Mouse (Mus musculus) limb, embryonic 11.5 days (tissue): Measurements from ENCODE around the gene Zfp697. TPM values are rescaled to one million over a fixed set of nuclear protein-coding genes. Genes with fewer than 3 reads are reported as not detected.

Source experiments
- ATAC-seq: fragments of 200-750 bp; cut with Nextera tagmentation; 2 replicates; pipeline ENCODE4 v1.8.0; 2017; ENCODE audit warnings: low read depth; ENCODE audit not compliant: insufficient number of reproducible peaks, low FRiP score, low TSS enrichment
- DNase-seq: peaks from one replicate; pipeline ENCODE4 v3.0.0-alpha.2; 2015; ENCODE audit warnings: low spot score
- H3K27ac ChIP-seq: fragments of 300-500 bp; sonication (generic); replicated peaks from 2 replicates; pipeline ENCODE4 v1.5.1; 2014; ENCODE audit warnings: low read depth, mild to moderate bottlenecking, low read length
- H3K27me3 ChIP-seq: fragments of 300-500 bp; sonication (generic); 2 replicates; pipeline ENCODE4 v1.6.1; 2014; ENCODE audit warnings: mild to moderate bottlenecking, low read length, mixed read lengths; ENCODE audit not compliant: control insufficient read depth, insufficient read depth
- H3K36me3 ChIP-seq: fragments of 300-500 bp; sonication (generic); 2 replicates; pipeline ENCODE4 v1.6.1; 2014; ENCODE audit warnings: mild to moderate bottlenecking, low read length, moderate library complexity, mixed read lengths; ENCODE audit not compliant: control insufficient read depth, insufficient read depth
- H3K4me1 ChIP-seq: fragments of 300-500 bp; sonication (generic); 2 replicates; pipeline ENCODE4 v1.6.1; 2014; ENCODE audit warnings: low read length, mixed read lengths; ENCODE audit not compliant: control insufficient read depth, insufficient read depth
- H3K4me2 ChIP-seq: fragments of 300-500 bp; sonication (generic); 2 replicates; pipeline ENCODE4 v1.6.1; 2014; ENCODE audit warnings: low read depth, mild to moderate bottlenecking, moderate library complexity; ENCODE audit not compliant: severe bottlenecking
- H3K4me3 ChIP-seq: fragments of 300-500 bp; sonication (generic); 2 replicates; pipeline ENCODE4 v1.5.1; 2014; ENCODE audit warnings: low read depth, low read length
- H3K9ac ChIP-seq: fragments of 300-500 bp; sonication (generic); 2 replicates; pipeline ENCODE4 v1.6.1; 2014; ENCODE audit warnings: mild to moderate bottlenecking, low read length
- H3K9me3 ChIP-seq: fragments of 300-500 bp; sonication (generic); 2 replicates; pipeline ENCODE4 v1.6.1; 2016; ENCODE audit warnings: low read length; ENCODE audit not compliant: control insufficient read depth
- WGBS: fragments of 180-500 bp; shearing (Covaris S2); extraction: QIAGEN DNeasy Blood & Tissue Kit; methylation state at CpG from one replicate; pipeline ENCODE4 v1.1.7; 2014; 5-methylcytosine and 5-hydroxymethylcytosine counted together
- polyA plus RNA-seq: library from polyadenylated mRNA; unstranded; fragments of >200 nt; fragmentation: Nextera tagmentation; extraction: Ambion mirVana; gene quantifications from 2 replicates; pipeline ENCODE4 v1.2.1, GENCODE M21; 2014

The Zfp697 gene
- polyA plus RNA-seq, 1 experiment from 2014 or later = 10.4 TPM

DNA sequence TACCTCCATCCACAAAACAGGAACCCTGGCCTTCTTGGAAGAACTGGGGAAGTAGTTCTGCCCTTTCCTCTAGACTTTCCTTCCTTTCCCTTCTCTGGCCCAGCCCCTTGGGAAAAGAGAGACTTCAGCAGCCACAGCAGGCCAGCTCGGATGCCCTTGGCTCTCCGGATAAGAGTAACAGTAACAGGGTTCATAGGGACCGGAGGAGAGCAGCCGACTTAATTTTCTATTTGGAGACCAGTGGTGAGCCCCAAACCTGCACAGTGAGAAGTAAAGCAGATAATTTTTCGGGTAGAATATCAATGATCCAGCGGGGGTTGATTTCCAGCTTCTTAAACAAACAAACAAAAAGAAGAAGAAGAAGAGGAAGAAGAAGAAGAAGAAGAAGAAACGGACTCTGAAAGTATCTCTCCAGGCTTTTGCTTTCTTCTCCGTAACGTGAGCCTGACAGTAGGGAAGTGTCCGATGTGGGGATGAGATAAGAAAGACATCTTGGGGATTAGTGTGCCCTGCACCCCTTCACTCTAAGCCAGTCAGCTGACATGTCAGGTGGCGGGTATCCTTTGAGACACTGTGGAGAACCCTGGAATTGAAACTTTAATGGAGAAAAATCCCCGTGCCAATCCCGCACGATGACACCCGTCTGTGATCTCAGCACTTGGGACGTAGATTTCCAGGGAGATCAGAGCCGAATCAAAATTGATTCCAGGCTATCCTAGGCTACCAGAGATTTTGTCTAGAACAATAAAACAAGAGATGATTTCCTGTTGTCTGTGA is 41.3 kb upstream of the Zfp697 start:
- Histone ChIP-seq H3K9ac (no peak overlapping the region), H3K4me2 (no peak overlapping the region), H3K9me3 (no peaks in the 10 kb centered on the region), H3K27me3 (no peaks in the 10 kb centered on the region), H3K27ac (no peak overlapping the region), H3K36me3 (no peaks in the 10 kb centered on the region), H3K4me3 (no peak overlapping the region), H3K4me1 (peaks cover 23% of the 10 kb centered on the region)
- DNase-seq = no peak
- WGBS = 79% methylated on average over 17 of the region's 17 CpGs
- no peak for ATAC-seq

GRCm38 (mm10) chr3:98343235-98343634 is 39.0 kb upstream of the Zfp697 start:
- Histone ChIP-seq H3K36me3 (no peaks in the 10 kb centered on the region), H3K27me3 (no peaks in the 10 kb centered on the region), H3K9ac (no peak overlapping the region), H3K4me2 (no peak overlapping the region), H3K9me3 (no peaks in the 10 kb centered on the region), H3K4me3 (no peak overlapping the region), H3K4me1 (peaks cover 4% of the 10 kb centered on the region), H3K27ac (no peak overlapping the region)
- DNase-seq (no peak), ATAC-seq (no peak)
- 85% methylated on average over 3 of the region's 3 CpGs for WGBS

DNA sequence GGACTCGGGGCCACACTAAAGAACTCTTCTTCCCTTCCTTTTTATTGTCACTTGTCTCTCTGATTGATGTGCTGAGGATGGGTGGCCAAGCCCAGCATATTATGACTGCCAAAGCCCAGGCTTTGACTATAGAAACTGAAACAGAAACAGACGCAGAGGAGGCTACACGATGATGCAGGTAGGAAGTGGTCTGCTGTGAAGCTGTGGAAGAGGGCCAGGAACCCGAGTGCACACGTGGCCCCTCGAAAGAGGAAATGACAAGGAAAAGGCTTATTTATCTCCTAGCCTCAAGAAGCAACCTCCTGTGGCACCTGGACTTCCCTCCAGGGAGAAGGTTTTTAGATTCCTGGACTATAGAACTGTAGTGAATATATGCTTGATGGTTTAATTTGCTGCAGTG is 34.2 kb upstream of the Zfp697 start:
- H3K4me2 ChIP-seq = no peak overlapping the region
- no peaks in the 10 kb centered on the region for H3K9me3 ChIP-seq
- no peak overlapping the region for H3K27ac ChIP-seq
- ATAC-seq (no peak), DNase-seq (no peak)
- H3K27me3 ChIP-seq = no peaks in the 10 kb centered on the region
- H3K36me3 ChIP-seq = no peaks in the 10 kb centered on the region
- WGBS = 81% methylated on average over 6 of the region's 6 CpGs
- H3K9ac ChIP-seq = no peak overlapping the region
- H3K4me1 ChIP-seq = no peaks in the 10 kb centered on the region
- no peak overlapping the region for H3K4me3 ChIP-seq

- WGBS = 21% methylated on average over 8 of the region's 8 CpGs
- no peaks in the 10 kb centered on the region for H3K27me3 ChIP-seq
- DNase-seq = no peak
Measured at GRCm38 (mm10) chr3:98348705-98349104, 33.6 kb upstream of the Zfp697 start.

DNA sequence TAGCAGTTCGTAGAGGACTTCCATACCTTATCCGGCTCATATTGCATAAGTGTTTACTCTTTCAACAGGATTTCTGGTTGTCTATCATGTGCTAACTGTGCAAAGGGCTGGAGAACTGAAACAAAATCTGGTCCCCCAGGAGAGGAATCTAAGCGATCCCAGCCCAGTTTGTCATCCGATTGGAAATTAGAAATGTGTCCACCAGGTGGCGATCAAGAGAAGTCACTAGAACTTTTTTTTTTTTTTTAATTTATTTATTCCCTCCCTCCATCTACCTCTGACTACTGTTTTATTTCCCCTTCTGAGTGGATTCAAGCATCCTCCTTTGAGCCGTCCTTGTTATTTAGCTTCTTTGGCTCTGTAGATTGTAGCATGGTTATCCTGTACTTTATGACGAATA is 28.4 kb upstream of the Zfp697 start:
- Histone ChIP-seq H3K27ac (no peak overlapping the region), H3K36me3 (no peaks in the 10 kb centered on the region), H3K9ac (no peak overlapping the region), H3K4me3 (no peak overlapping the region), H3K4me2 (no peak overlapping the region), H3K9me3 (no peaks in the 10 kb centered on the region), H3K4me1 (no peaks in the 10 kb centered on the region), H3K27me3 (no peaks in the 10 kb centered on the region)
- WGBS = 35% methylated on average over 7 of the region's 7 CpGs
- DNase-seq (peak; percentile 78), ATAC-seq (no peak)

More at GRCm38 (mm10) chr3:98348705-98349104, 33.6 kb upstream of the Zfp697 start:
- no peak for ATAC-seq
- Histone ChIP-seq H3K4me1 (no peaks in the 10 kb centered on the region), H3K4me3 (no peak overlapping the region), H3K4me2 (no peak overlapping the region), H3K9me3 (no peaks in the 10 kb centered on the region), H3K27ac (no peak overlapping the region), H3K9ac (no peak overlapping the region), H3K36me3 (no peaks in the 10 kb centered on the region)

- Histone ChIP-seq H3K4me1 (no peaks in the 10 kb centered on the region), H3K27ac (no peak overlapping the region)
- ATAC-seq = no peak
Measured at GRCm38 (mm10) chr3:98355344-98356025, 26.8 kb upstream of the Zfp697 start.

DNA sequence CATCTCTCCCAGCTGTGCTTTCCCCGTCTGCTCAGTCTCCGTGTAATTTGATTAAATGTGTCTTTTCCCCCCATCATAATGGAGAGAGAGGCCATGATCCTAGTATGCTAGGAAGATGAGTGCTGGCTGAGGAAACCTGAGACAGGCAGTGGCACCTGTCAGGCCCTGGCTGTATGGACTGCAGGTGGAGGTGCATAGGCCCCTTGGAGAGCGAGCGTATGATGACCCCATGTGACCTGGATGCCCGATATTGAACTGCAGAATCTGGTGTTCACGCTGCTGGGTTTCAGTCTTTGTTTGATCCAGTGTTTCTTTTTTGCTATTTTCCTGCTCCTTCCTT is 26.3 kb upstream of the Zfp697 start:
- H3K4me2 ChIP-seq = no peak overlapping the region
- no peak overlapping the region for H3K27ac ChIP-seq
- H3K4me3 ChIP-seq = no peak overlapping the region
- no peaks in the 10 kb centered on the region for H3K9me3 ChIP-seq
- no peak overlapping the region for H3K9ac ChIP-seq
- H3K36me3 ChIP-seq = no peaks in the 10 kb centered on the region
- H3K27me3 ChIP-seq = no peaks in the 10 kb centered on the region
- H3K4me1 ChIP-seq = no peaks in the 10 kb centered on the region
- DNase-seq (no peak), ATAC-seq (no peak)
- WGBS = 79% methylated on average over 6 of the region's 6 CpGs

More at GRCm38 (mm10) chr3:98355344-98356025, 26.8 kb upstream of the Zfp697 start:
- WGBS = 75% methylated on average over 10 of the region's 10 CpGs
- Histone ChIP-seq H3K27me3 (no peaks in the 10 kb centered on the region), H3K9me3 (no peaks in the 10 kb centered on the region), H3K36me3 (no peaks in the 10 kb centered on the region), H3K9ac (no peak overlapping the region), H3K4me2 (no peak overlapping the region), H3K4me3 (no peak overlapping the region)
- DNase-seq = no peak

- Histone ChIP-seq H3K27ac (no peak overlapping the region), H3K4me3 (no peak overlapping the region), H3K9me3 (no peaks in the 10 kb centered on the region), H3K4me1 (no peaks in the 10 kb centered on the region), H3K36me3 (no peaks in the 10 kb centered on the region), H3K9ac (no peak overlapping the region), H3K27me3 (no peaks in the 10 kb centered on the region), H3K4me2 (no peak overlapping the region)
- WGBS = 75% methylated on average over 3 of the region's 3 CpGs
- DNase-seq (no peak), ATAC-seq (no peak)
Measured at GRCm38 (mm10) chr3:98356632-98357370, 25.5 kb upstream of the Zfp697 start.
